Mouse (Mus musculus) heart, embryonic 16.5 days (tissue): ENCODE results near the gene Sec13. TPM values are rescaled to one million over a fixed set of nuclear protein-coding genes. Genes with fewer than 3 reads are reported as not detected.

Experiments
- ATAC-seq: fragments of 200-750 bp; cut with Nextera tagmentation; replicated peaks from 2 replicates; pipeline ENCODE4 v1.8.0; 2017; ENCODE audit warnings: moderate number of reproducible peaks; ENCODE audit not compliant: insufficient read depth, low FRiP score; ENCODE audit errors: extremely low read depth
- H3K27ac ChIP-seq: fragments of 300-500 bp; sonication (generic); 2 replicates; pipeline ENCODE4 v1.5.1; 2014; ENCODE audit warnings: mild to moderate bottlenecking, low read length, control low read depth, moderate library complexity
- H3K27me3 ChIP-seq: fragments of 300-500 bp; sonication (generic); 2 replicates; pipeline ENCODE4 v1.6.1; 2014; ENCODE audit warnings: low read length, mixed read lengths; ENCODE audit not compliant: control insufficient read depth, insufficient read depth
- H3K36me3 ChIP-seq: fragments of 300-500 bp; sonication (generic); 2 replicates; pipeline ENCODE4 v1.6.1; 2014; ENCODE audit not compliant: control insufficient read depth, insufficient read depth
- H3K4me1 ChIP-seq: fragments of 300-500 bp; sonication (generic); 2 replicates; pipeline ENCODE4 v1.6.1; 2014; ENCODE audit warnings: low read length, mixed read lengths; ENCODE audit not compliant: control insufficient read depth, insufficient read depth
- H3K4me2 ChIP-seq: fragments of 300-500 bp; sonication (generic); 2 replicates; pipeline ENCODE4 v1.6.1; 2014; ENCODE audit warnings: low read depth, mild to moderate bottlenecking, control low read depth, low read length
- H3K4me3 ChIP-seq: fragments of 300-500 bp; sonication (generic); 2 replicates; pipeline ENCODE4 v1.5.1; 2014; ENCODE audit warnings: mild to moderate bottlenecking, control low read depth, low read length
- H3K9ac ChIP-seq: fragments of 300-500 bp; sonication (generic); 2 replicates; pipeline ENCODE4 v1.6.1; 2014; ENCODE audit warnings: low read length, control low read depth
- H3K9me3 ChIP-seq: fragments of 300-500 bp; sonication (generic); replicated peaks from 2 replicates; pipeline ENCODE4 v1.6.1; 2016; ENCODE audit warnings: low read length; ENCODE audit not compliant: control insufficient read depth
- WGBS: fragments of 180-500 bp; shearing (Covaris S2); extraction: QIAGEN DNeasy Blood & Tissue Kit; methylation state at CpG from one replicate; pipeline ENCODE4 v1.1.7; 2014; 5-methylcytosine and 5-hydroxymethylcytosine counted together
- polyA plus RNA-seq: library from polyadenylated mRNA; unstranded; fragments of >200 nt; fragmentation: Nextera tagmentation; extraction: Ambion mirVana; gene quantifications from 2 replicates; pipeline ENCODE4 v1.2.1, GENCODE M21; 2015

Sec13 gene
- polyA plus RNA-seq = 187 TPM in 2 replicates

DNA sequence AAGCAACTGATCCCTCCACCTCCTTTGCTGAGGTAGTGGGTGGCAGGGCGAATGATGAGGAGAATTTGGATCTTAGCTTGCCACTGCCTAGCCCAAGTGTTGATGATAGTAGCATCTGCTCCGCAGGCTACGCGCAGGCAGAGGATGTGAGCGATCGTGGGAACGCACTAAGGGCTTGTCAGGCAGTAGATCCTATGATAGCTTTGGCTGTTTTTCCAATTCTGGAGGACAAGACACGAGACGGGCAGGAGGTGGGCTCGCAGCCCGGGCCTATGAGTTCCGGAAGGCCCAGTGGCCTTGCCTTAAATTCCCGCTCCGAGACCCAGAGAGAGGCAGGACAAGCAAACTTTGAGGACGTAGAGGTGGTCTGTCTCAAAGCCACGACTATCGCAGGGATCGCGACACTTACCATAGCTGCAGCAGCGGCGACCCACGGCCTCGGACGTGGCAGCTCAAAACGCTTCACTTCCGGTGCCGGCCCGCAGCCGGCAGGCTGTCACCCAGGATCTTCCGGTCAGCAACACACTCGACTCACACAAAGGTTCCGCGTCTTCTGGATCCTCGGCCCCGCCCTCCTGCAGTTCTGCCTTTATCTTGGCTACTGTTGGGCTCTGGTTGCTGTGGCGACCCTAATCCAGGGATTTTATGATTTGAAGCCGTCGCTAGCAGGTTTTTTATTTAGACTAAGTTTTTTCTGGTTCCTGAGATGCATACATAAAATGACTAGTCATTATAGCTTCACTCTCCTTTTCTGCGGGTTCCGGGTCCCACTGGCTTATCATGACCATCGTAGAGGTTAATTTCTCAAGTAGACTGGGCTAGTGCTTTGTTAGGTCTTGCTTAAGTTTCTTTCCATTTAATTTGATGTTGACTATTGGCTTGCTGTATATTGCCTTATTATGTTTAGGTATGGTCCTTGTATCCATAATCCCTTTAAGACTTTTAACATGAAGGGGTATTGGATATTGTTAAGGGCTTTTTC, at the start of gene Sec13:
TSS of gene Sec13 (minus strand) at position 508 of the 982 bp plus-strand sequence.
- Histone ChIP-seq H3K27ac (peak within 1 kb of the TSS; percentile 60), H3K36me3 (peaks cover 10% of the 10 kb centered on the region), H3K9me3 (no peaks in the 10 kb centered on the region), H3K4me2 (peak within 1 kb of the TSS; percentile 95), H3K9ac (peak within 1 kb of the TSS; percentile 95), H3K4me1 (peaks cover 11% of the 10 kb centered on the region), H3K27me3 (no peaks in the 10 kb centered on the region; the same call in 1 of the 2 replicates), H3K4me3 (peak within 1 kb of the TSS; percentile 99)
- ATAC-seq = peak; percentile 84
- 6% methylated on average over 41 of the region's 41 CpGs for WGBS

DNA sequence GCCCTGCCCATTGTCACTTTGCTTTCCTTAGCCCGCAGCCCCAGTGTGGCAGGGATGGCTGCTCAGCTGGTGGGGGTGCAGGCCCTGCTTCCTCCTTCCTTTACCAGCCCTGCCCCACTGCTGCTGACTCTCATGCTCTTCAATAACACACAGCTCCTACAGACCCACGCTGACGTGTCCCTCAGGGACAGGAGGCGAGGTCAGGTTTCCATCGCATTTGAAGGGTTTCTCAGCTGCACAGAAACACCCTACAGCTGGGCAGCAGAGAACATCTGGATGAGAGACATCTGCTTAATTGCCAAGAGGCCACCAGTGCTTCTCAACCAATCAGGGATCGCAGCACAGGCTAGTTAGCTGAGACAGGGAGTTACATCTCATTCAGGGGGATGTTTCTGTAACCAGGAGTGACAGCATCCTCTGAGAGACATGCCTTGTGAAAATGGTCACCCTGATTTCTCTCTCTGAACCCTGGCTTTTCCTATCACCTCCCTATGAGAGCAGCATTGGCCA, 47.0 kb upstream of the Sec13 start:
- no peaks in the 10 kb centered on the region for H3K36me3 ChIP-seq
- no peaks in the 10 kb centered on the region for H3K4me1 ChIP-seq
- no peak overlapping the region for H3K4me2 ChIP-seq
- H3K9ac ChIP-seq = no peak overlapping the region
- H3K4me3 ChIP-seq = no peak overlapping the region
- ATAC-seq = no peak
- H3K9me3 ChIP-seq = no peaks in the 10 kb centered on the region
- WGBS = 45% methylated on average over 6 of the region's 6 CpGs
- no peak overlapping the region for H3K27ac ChIP-seq
- H3K27me3 ChIP-seq = no peaks in the 10 kb centered on the region

DNA sequence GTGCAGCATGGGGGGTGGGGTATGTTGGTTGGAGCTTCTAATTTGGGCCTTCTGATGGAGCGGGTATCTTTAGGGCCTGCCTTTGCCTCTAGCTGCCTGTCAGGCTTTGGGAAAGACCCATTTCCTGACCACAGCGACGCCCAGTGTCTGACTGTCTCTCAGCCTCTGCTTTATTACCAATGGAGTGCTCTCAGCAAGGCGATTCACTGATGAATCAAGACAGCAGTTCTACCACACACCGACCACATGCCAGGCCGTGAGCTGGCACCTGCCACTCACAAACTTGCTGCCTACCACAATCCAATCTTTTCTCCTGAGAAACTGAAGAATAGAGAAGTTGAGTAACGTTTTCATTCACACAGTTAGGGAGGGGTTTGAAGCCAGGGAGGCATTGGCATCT, 45.1 kb upstream of the Sec13 start:
- no peaks in the 10 kb centered on the region for H3K9me3 ChIP-seq
- H3K36me3 ChIP-seq = no peaks in the 10 kb centered on the region
- no peak overlapping the region for H3K4me2 ChIP-seq
- H3K4me1 ChIP-seq = no peaks in the 10 kb centered on the region
- H3K27ac ChIP-seq = no peak overlapping the region
- ATAC-seq = no peak
- 71% methylated on average over 7 of the region's 7 CpGs for WGBS
- no peaks in the 10 kb centered on the region for H3K27me3 ChIP-seq
- no peak overlapping the region for H3K9ac ChIP-seq
- no peak overlapping the region for H3K4me3 ChIP-seq

DNA sequence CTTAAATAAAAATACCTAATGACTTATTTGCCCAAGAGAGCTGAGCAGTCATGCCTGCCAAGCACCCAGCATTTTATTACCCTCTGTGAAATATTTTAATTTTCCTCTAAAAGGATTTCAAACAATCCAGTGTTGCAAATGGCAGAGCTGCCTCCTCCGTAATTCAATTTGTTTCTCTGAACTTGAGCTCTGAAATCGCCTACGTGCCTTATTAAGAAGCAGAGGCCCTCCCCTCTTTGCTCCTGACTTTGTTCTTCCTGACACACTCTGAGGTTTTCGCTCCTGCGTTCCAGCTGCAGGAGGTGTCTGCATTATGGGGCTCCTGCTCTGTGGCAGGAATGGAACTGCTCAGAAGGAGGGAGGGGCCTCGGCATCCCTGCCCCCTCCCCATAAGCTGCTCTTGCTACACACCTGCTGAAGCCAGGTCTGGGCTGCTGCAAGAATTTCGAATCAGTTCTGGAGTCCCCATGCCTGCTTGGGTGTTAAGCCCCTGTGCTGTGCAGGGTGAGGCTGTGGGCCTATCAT, 37.7 kb upstream of the Sec13 start:
- ATAC-seq = no peak
- no peak overlapping the region for H3K27ac ChIP-seq
- H3K4me1 ChIP-seq = no peaks in the 10 kb centered on the region
- H3K36me3 ChIP-seq = no peaks in the 10 kb centered on the region
- H3K4me3 ChIP-seq = no peak overlapping the region
- H3K4me2 ChIP-seq = no peak overlapping the region
- 62% methylated on average over 7 of the region's 7 CpGs for WGBS
- no peak overlapping the region for H3K9ac ChIP-seq
- H3K27me3 ChIP-seq = no peaks in the 10 kb centered on the region
- no peaks in the 10 kb centered on the region for H3K9me3 ChIP-seq

DNA sequence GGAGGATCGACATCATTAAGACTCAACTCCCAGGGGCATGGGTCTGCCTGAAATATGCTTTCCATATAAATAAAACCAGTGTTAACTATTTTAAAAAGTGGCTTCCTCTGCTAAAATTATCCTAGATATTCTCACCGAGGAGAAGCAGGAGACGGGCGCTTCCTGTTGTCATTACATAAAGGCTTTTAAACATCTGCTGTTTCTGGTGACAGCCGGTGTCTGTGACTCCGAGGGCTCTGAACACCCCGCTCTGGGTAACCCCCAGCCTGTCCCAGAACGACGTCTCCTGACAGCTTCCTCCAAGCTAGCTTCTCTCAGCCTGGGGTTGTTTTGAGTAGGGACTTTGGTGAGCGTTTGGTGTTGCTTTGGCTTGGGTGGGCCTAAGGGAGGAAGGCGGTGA, 28.3 kb upstream of the Sec13 start:
- H3K27me3 ChIP-seq = no peaks in the 10 kb centered on the region
- no peak overlapping the region for H3K9ac ChIP-seq
- no peak for ATAC-seq
- H3K36me3 ChIP-seq = no peaks in the 10 kb centered on the region
- H3K9me3 ChIP-seq = no peaks in the 10 kb centered on the region
- H3K4me1 ChIP-seq = no peaks in the 10 kb centered on the region
- 52% methylated on average over 11 of the region's 11 CpGs for WGBS
- H3K4me2 ChIP-seq = no peak overlapping the region
- H3K4me3 ChIP-seq = no peak overlapping the region
- no peak overlapping the region for H3K27ac ChIP-seq

DNA sequence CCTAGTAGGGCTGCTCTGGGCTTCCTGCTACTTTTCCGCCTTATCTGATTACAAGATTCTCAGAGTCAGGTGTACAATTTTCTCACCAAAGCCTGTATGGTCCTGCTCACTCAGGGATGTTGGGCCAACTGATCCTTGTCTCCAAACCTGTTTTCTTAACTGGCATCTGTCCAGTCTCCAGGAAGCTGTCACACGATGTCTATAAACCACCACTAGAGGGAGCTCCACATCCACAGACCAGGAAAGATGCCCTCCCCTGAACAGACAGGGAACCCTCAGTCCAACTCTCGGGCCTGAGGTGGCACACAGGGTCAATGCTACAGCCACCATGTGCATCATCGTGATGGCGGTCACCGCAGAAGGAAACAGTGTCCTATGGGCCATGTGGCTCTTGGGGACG, 21.1 kb upstream of the Sec13 start:
- Histone ChIP-seq H3K27me3 (0 out of 2 replicates have a peak, but pooled peaks cover 4% of the 10 kb centered on the region), H3K9ac (no peak overlapping the region), H3K4me2 (no peak overlapping the region), H3K9me3 (no peaks in the 10 kb centered on the region), H3K4me1 (no peaks in the 10 kb centered on the region), H3K36me3 (no peaks in the 10 kb centered on the region), H3K4me3 (no peak overlapping the region), H3K27ac (no peak overlapping the region)
- 18% methylated on average over 7 of the region's 7 CpGs for WGBS
- no peak for ATAC-seq

DNA sequence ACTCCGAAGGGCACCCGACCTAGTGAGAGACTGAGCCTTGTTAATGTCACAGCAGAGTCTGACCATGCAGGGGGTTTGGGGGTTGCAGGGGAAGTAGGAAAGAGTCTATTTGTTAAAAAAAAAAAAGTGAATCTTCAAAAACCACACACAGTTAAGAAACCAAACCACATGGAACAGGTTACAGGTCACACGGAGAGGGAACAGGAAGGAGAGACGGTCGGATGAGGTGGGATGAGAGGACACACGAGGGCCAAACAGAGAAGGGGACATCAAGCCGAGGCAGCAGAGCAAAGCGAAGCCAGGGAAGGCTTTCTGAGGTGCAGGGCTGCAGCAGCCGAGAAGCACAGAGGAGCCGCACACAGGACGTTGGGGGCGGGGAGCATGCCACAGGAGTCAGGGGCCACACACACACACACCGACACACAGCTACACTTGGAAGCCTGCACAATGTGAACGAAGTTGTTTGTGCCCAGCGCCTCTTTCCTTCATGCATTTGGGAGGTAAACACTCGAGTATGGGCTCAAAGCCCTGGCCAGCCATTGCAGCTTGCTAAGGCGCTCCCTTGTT, 8.7 kb upstream of the Sec13 start:
- WGBS = 55% methylated on average over 17 of the region's 17 CpGs
- H3K27ac ChIP-seq = no peak overlapping the region
- H3K27me3 ChIP-seq = peaks cover 33% of the 10 kb centered on the region
- ATAC-seq = no peak
- H3K9me3 ChIP-seq = no peaks in the 10 kb centered on the region
- H3K4me1 ChIP-seq = no peaks in the 10 kb centered on the region
- no peak overlapping the region for H3K4me2 ChIP-seq
- H3K4me3 ChIP-seq = no peak overlapping the region
- no peak overlapping the region for H3K9ac ChIP-seq
- H3K36me3 ChIP-seq = no peaks in the 10 kb centered on the region

DNA sequence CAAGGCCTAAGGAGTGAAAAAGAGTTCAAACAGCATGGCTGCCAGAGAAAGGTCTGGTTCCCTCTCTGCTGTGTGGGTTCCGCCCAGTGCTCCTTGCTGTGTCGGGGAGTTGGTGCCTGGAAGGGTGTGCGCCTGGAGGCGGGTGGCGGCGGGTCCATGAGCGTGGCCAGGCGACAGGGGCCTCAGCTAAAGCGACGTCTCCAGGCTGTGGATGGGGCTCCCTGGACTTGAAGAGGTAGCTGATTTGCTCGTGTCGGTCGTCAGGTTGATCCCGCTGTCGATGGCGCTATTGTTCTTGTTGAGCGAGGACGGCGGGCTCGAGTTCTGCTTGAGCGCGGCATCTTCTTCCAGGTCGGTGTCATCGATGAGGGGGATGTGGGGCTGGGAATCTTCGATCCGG, 7.8 kb upstream of the Sec13 start:
- no peak overlapping the region for H3K4me2 ChIP-seq
- no peaks in the 10 kb centered on the region for H3K9me3 ChIP-seq
- H3K4me3 ChIP-seq = no peak overlapping the region; the same call in 1 of the 2 replicates
- no peak for ATAC-seq
- H3K36me3 ChIP-seq = no peaks in the 10 kb centered on the region
- no peak overlapping the region for H3K27ac ChIP-seq
- peaks cover 33% of the 10 kb centered on the region for H3K27me3 ChIP-seq
- no peaks in the 10 kb centered on the region for H3K4me1 ChIP-seq
- no peak overlapping the region for H3K9ac ChIP-seq
- 25% methylated on average over 26 of the region's 26 CpGs for WGBS

DNA sequence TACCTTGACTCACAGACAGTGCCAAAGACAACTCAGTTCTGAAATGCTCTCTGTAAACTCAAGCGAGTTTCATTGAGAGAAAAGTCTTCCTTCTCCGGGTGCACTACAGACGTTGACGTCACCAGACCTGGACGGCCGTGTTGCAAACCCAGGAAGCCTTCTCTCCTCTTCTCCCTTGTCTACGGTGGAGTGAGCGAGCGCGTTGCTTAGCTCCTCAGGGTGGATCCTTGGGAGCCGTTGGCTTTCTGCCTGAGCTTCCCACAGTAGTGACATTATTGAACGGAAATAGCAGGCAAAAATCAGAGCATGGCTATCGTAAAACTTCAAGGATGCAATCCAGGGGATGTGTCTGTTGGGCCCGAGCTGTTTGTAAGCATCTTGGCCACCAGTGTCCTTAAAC, 6.7 kb upstream of the Sec13 start:
- H3K27me3 ChIP-seq = peaks cover 33% of the 10 kb centered on the region
- 79% methylated on average over 14 of the region's 14 CpGs for WGBS
- no peak overlapping the region for H3K4me3 ChIP-seq

More for the DNA sequence above, 6.7 kb upstream of the Sec13 start:
- ATAC-seq = no peak
- Histone ChIP-seq H3K4me1 (no peaks in the 10 kb centered on the region), H3K9me3 (no peaks in the 10 kb centered on the region), H3K4me2 (no peak overlapping the region), H3K9ac (no peak overlapping the region), H3K36me3 (no peaks in the 10 kb centered on the region), H3K27ac (no peak overlapping the region)
